Mouse (Mus musculus) lung, adult 2 months (tissue): ENCODE data around the gene Smg9. TPM values are rescaled to one million over a fixed set of nuclear protein-coding genes. Genes with fewer than 3 reads are reported as not detected.
A peak's percentile ranks its signal among the peaks of the same experiment; 100 is the strongest.

Experiments
- DNase-seq: peaks from one replicate; pipeline ENCODE4 v3.0.0; 2022
- H3K4me1 ChIP-seq: fragments of 200-500 bp; 2 replicates; pipeline ENCODE4 v1.6.1; 2011; ENCODE audit warnings: low read length; ENCODE audit not compliant: control insufficient read depth, insufficient read depth
- H3K4me3 ChIP-seq: fragments of 200-500 bp; replicated peaks from 2 replicates; pipeline ENCODE3; 2011; ENCODE audit warnings: low read depth, mild to moderate bottlenecking, control low read depth, low read length; ENCODE audit errors: extremely low read depth
- CTCF ChIP-seq: fragments of 200-500 bp; IDR thresholded peaks from 2 replicates; pipeline ENCODE4 v1.5.1; 2011; ENCODE audit warnings: mild to moderate bottlenecking, low read length, control low read depth; ENCODE audit not compliant: insufficient read depth
- POLR2A ChIP-seq: fragments of 200-500 bp; IDR thresholded peaks from 2 replicates; pipeline ENCODE4 v1.6.1; 2011; ENCODE audit warnings: low read depth, mild to moderate bottlenecking, control low read depth, low read length, borderline replicate concordance; ENCODE audit errors: extremely low read depth
- WGBS: fragments of 180-500 bp; shearing (Covaris S2); methylation state at CpG from one replicate; pipeline ENCODE4 v1.1.7; 2018; 5-methylcytosine and 5-hydroxymethylcytosine counted together
- polyA plus RNA-seq: library from polyadenylated mRNA; depleted of rRNA; stranded (reverse); fragments of >200 nt; gene quantifications from 2 replicates; pipeline ENCODE4 v1.2.3, GENCODE M21; 2012

The Smg9 gene
- polyA plus RNA-seq, 1 experiment, result 58.4 TPM

- Histone ChIP-seq H3K4me1 (peaks cover 6% of the 10 kb centered on the region), H3K4me3 (no peak overlapping the region)
- TF ChIP-seq CTCF, result no peak
- TF ChIP-seq POLR2A, result no peak
- 48% methylated on average over 4 of the region's 4 CpGs for WGBS
- no peak for DNase-seq
Measured at GRCm38 (mm10) chr7:24368226-24368625, 31.2 kb upstream of the Smg9 start.

- WGBS, result 81% methylated on average over 7 of the region's 7 CpGs
- Histone ChIP-seq H3K4me3 (no peak overlapping the region), H3K4me1 (peaks cover 12% of the 10 kb centered on the region)
- TF ChIP-seq CTCF (no peak), POLR2A (no peak)
- DNase-seq, result no peak
Measured at GRCm38 (mm10) chr7:24368946-24369345, 30.5 kb upstream of the Smg9 start.

GRCm38 (mm10) chr7:24369731-24370541 is 29.5 kb upstream of the Smg9 start, which contains the start of gene Kcnn4:
TSS of gene Kcnn4 (plus strand) at chr7:24370263.
- DNase-seq, result no peak
- Histone ChIP-seq H3K4me3 (peak within 1 kb of the TSS; percentile 36), H3K4me1 (peaks cover 12% of the 10 kb centered on the region)
- 32% methylated on average over 23 of the region's 23 CpGs for WGBS
- no peak for TF ChIP-seq CTCF
- TF ChIP-seq POLR2A, result peak; percentile 6; the same call in 1 of the 2 replicates

GRCm38 (mm10) chr7:24371012-24371808 is 28.2 kb upstream of the Smg9 start:
- DNase-seq, result no peak
- WGBS, result 69% methylated on average over 7 of the region's 7 CpGs

GRCm38 (mm10) chr7:24371809-24372145 is 27.6 kb upstream of the Smg9 start:
- TF ChIP-seq CTCF (no peak), POLR2A (no peak)
- 55% methylated on average over 3 of the region's 3 CpGs for WGBS

More at GRCm38 (mm10) chr7:24371012-24371808, 28.2 kb upstream of the Smg9 start:
- no peak for TF ChIP-seq CTCF
- no peak for TF ChIP-seq POLR2A
- Histone ChIP-seq H3K4me3 (no peak overlapping the region), H3K4me1 (peaks cover 12% of the 10 kb centered on the region)

GRCm38 (mm10) chr7:24372300-24372699 is 27.1 kb upstream of the Smg9 start:
- Histone ChIP-seq H3K4me1 (peaks cover 12% of the 10 kb centered on the region), H3K4me3 (no peak overlapping the region)
- DNase-seq, result peak; percentile 45
- no peak for TF ChIP-seq CTCF
- TF ChIP-seq POLR2A, result 0 out of 2 replicates have a peak, but pooled peaks have one; percentile 16
- WGBS, result 26% methylated on average over 11 of the region's 11 CpGs

More at GRCm38 (mm10) chr7:24371809-24372145, 27.6 kb upstream of the Smg9 start:
- no peak for DNase-seq
- peaks cover 12% of the 10 kb centered on the region for H3K4me1 ChIP-seq
- H3K4me3 ChIP-seq, result no peak overlapping the region

- WGBS, result 53% methylated on average over 4 of the region's 4 CpGs
- Histone ChIP-seq H3K4me1 (peaks cover 12% of the 10 kb centered on the region), H3K4me3 (no peak overlapping the region)
- no peak for DNase-seq
- TF ChIP-seq POLR2A, result no peak
- TF ChIP-seq CTCF, result no peak
Measured at GRCm38 (mm10) chr7:24372786-24373185, 26.6 kb upstream of the Smg9 start.

GRCm38 (mm10) chr7:24373538-24374379 is 25.7 kb upstream of the Smg9 start:
- 15% methylated on average over 20 of the region's 20 CpGs for WGBS
- Histone ChIP-seq H3K4me1 (peaks cover 12% of the 10 kb centered on the region), H3K4me3 (no peak overlapping the region)
- peak; percentile 39 for DNase-seq
- TF ChIP-seq CTCF (no peak), POLR2A (no peak)

- no peak for TF ChIP-seq CTCF
- TF ChIP-seq POLR2A, result no peak
- Histone ChIP-seq H3K4me1 (peaks cover 12% of the 10 kb centered on the region), H3K4me3 (no peak overlapping the region)
- 87% methylated on average over 8 of the region's 8 CpGs for WGBS
- DNase-seq, result no peak
Measured at GRCm38 (mm10) chr7:24376456-24376855, 23.0 kb upstream of the Smg9 start.
